17 mouse cellular contexts compared by ENCODE assay signal in genomic region chr1:80335118-80335517, GRCm38 (mm10).
"Had no signal": no experiment of that assay in that cellular context is flagged by ENCODE, and none has a peak within 500 bp of the region (broad histone marks: within the 10 kb centered on the region; RNA-seq: fewer than 3 reads in every experiment).

No protein-coding gene starts in this region.

- H3K4me2 ChIP-seq: kidney, embryonic 15.5 days; liver, embryonic 11.5 days; lung, embryonic 15.5 days; midbrain, embryonic 11.5 days; neural tube, embryonic 12.5 days; neural tube, embryonic 15.5 days had no signal

- H3K27ac ChIP-seq: kidney, embryonic 15.5 days; left cerebral cortex, adult 2 months; liver, embryonic 14.5 days; lung, embryonic 15.5 days; macrophage; neural tube, embryonic 12.5 days; neural tube, embryonic 15.5 days had no signal

- ATAC-seq: intestine, postnatal 0 days had no signal

- H3K9ac ChIP-seq: kidney, embryonic 15.5 days; liver, embryonic 14.5 days; lung, embryonic 15.5 days; neural tube, embryonic 12.5 days; neural tube, embryonic 15.5 days had no signal

- H3K36me3 ChIP-seq: kidney, embryonic 15.5 days; lung, embryonic 15.5 days; neural tube, embryonic 12.5 days; neural tube, embryonic 15.5 days had no signal

- H3K4me3 ChIP-seq: kidney, embryonic 15.5 days; left cerebral cortex, adult 2 months; lung, embryonic 15.5 days; neural tube, embryonic 12.5 days; neural tube, embryonic 15.5 days had no signal

- DNase-seq: kidney, postnatal 10 days; layer of hippocampus, postnatal 36 days; lung, adult 18-20 months; midbrain, embryonic 14.5 days; retina, postnatal 1 day; thymus, adult 18-20 months; thymus, postnatal 36 days had no signal

- H3K27me3 ChIP-seq: kidney, embryonic 15.5 days; lung, embryonic 15.5 days; neural tube, embryonic 12.5 days; neural tube, embryonic 15.5 days had no signal

- H3K9me3 ChIP-seq: kidney, embryonic 15.5 days; lung, embryonic 15.5 days; neural tube, embryonic 12.5 days; neural tube, embryonic 15.5 days had no signal
